Mouse (Mus musculus): ENCODE results near the gene Slc15a1.

- no peak for TF ChIP-seq CTCF (IDR thresholded peaks at IDR 0.05; ENCODE audit: low read depth, low read length)
- no peak for TF ChIP-seq POLR2A (IDR thresholded peaks at IDR 0.05; ENCODE audit: extremely low read depth, insufficient read depth, low read length)
Observed at GRCm38 (mm10) chr14:121482181-121482580, 22.9 kb downstream of the Slc15a1 start.

Measured in liver, adult 2 months (tissue).